Mouse (Mus musculus): ENCODE data around the gene Banf2.

Gene Banf2

GRCm38 (mm10) chr2:144101463-144101961 is 68.7 kb downstream of the Banf2 start:
- no peak for DNase-seq (ENCODE audit: low spot score)

GRCm38 (mm10) chr2:144107374-144107773 is 74.5 kb downstream of the Banf2 start:
- DNase-seq (ENCODE audit: low spot score): no peak

- no peak for DNase-seq (ENCODE audit: low spot score)
Observed at GRCm38 (mm10) chr2:144107810-144108209, 75.0 kb downstream of the Banf2 start.

- DNase-seq (ENCODE audit: low spot score): no peak
Observed at GRCm38 (mm10) chr2:144108376-144108775, 75.5 kb downstream of the Banf2 start.

GRCm38 (mm10) chr2:144111966-144112365 is 79.1 kb downstream of the Banf2 start:
- no peak for DNase-seq (ENCODE audit: low spot score)

GRCm38 (mm10) chr2:144112666-144113065 is 79.8 kb downstream of the Banf2 start:
- DNase-seq (ENCODE audit: low spot score): no peak

GRCm38 (mm10) chr2:144118061-144118460 is 85.2 kb downstream of the Banf2 start:
- DNase-seq (ENCODE audit: low spot score): no peak

GRCm38 (mm10) chr2:144120186-144120823 is 87.4 kb downstream of the Banf2 start:
- no peak for DNase-seq (ENCODE audit: low spot score)

- no peak for DNase-seq (ENCODE audit: low spot score)
Observed at GRCm38 (mm10) chr2:144122068-144122467, 89.2 kb downstream of the Banf2 start.

Data from urinary bladder, postnatal 10 days (tissue).